Mouse (Mus musculus): ENCODE data around the gene Reck.

DNA sequence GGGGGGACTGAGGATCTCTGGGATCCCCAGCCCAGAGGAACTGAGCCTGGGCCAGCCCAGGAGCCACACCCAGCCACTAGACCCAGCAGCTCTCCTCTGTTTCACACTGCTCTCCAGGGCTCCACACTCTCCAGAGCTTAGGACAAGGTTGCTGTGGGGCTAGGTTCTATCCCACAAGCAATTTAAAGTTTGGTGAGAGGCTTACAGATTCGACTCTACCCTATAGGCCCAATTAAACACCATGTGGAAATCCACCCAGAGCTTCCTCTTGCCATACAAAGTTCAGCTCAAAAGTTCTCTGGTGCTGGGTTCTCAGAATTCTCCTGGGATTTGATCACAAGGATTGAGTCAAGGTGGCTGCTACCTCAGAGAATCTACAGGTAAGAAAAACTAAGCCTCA, 35.2 kb upstream of the Reck start, which contains the start of gene Olfr157:
- no peak for TF ChIP-seq CTCF (IDR thresholded peaks at IDR 0.05; ENCODE audit: insufficient read depth, low read length)
- no peak for TF ChIP-seq POLR2A (IDR thresholded peaks at IDR 0.05; ENCODE audit: borderline replicate concordance, extremely low read depth, low read depth, low read length)

Data from lung, adult 2 months (tissue).